Mouse (Mus musculus): ENCODE data around the gene Olfr1009.
A peak's percentile ranks its signal among the peaks of the same experiment; 100 is the strongest.
"Not testable (repeated sequence)": the region's sequence is repeated elsewhere in the genome, so short reads cannot be mapped to it uniquely, and the experiment has no call there.

Gene Olfr1009

DNA sequence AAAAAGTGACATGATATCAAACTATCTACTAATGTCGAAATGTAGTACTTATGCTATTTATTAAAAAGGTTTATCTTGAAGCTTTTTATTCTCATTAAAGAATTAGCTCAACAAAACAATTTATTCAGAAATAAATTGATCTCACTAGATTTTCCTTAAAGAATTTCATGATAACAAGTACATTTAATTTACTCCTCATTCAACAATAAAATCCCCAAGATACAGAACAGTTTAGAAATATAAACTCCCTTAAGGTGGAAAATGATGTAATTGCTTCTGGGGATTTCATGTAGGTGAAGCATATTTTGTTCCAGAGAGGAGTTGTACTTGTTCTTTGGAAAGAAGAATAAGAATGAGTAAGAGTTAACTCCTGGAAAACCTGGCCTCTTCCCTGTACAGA, at the start of gene Olfr1009:
TSS of gene Olfr1009 (plus strand) at position 301 of the 400 bp plus-strand sequence.
- DNase-seq (ENCODE audit: low read depth), result no peak

DNA sequence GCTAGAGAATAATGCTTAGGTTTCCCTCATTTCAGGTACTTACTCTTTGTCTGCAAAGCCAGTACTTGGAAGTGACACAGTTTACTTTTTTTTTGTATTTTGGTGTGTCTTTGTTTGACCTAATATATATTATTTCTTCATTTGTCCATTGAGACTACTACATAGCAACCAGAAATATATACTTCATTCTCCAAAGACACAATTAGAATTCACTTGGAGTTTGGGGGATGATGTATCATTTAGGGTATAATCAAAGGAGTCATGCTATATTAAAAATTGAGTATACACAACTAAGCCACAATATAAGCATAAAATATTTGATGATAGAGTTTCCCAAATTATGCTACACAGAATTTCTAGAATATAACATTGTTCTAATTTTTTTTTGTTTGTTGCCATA, 36.6 kb upstream of the Olfr1009 start, which contains the start of gene Olfr1006:
TSS of gene Olfr1006 (minus strand) at position 101 of the 400 bp plus-strand sequence.
- DNase-seq (ENCODE audit: low read depth), result no peak

DNA sequence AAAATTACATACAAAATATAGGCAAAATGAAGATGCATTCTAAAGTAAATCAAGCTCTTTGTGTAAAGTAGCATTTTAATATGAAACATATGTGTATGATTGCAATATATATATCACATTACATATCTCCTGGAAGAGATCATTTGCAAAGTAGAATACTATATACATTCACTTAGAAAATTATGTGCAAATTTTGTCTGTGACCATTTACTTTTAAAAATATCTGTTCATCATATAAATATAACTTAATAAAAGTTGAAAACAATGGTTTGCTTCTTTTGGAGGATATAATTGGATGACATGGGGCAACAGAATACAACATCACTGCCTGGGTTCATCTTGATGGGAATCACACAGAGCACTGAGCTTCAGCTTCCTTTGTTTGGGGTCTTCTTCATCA, 26.1 kb upstream of the Olfr1009 start, which contains the start of gene Olfr1008:
TSS of gene Olfr1008 (plus strand) at position 301 of the 400 bp plus-strand sequence.
- no peak for DNase-seq (ENCODE audit: low read depth)

DNA sequence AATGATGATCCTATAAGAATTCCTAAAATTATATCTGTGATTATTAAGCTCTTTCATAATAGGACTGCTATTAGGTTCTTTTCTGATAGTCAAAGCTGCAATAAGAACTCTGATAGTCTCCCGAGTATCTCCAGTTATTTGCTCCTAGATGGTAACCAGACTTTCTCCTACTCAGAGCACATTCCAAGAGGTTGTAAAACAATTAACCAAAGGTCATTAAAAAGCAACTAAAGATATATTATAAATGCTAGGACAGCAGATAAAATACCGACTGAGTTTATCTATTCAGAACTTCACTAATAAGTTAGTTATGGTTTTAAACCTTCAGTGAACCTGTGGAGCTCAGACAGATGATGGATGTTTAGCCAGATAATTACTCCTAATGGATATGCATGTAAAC, 4.5 kb upstream of the Olfr1009 start:
- DNase-seq (ENCODE audit: low read depth), result not testable (repeated sequence)

DNA sequence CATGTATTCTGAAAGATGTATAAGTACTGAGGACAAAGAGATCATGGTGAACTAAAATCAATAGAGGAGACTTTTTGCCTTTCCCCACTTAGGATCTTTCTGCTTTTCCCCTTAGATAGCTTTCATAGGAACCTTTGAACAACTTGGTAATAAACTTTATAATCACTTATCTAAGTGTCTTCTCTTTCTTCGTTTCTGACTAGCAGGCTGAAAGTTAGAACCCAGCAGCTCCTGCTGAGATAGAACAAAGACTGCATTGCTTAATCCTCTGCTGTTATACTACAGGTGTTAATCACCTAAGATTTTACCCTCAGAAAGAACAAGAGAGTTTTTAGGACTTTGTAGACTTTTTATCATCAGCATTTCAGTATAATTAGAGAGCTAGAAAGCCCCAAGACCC, 4.1 kb upstream of the Olfr1009 start:
- no peak for DNase-seq (ENCODE audit: low read depth)

DNA sequence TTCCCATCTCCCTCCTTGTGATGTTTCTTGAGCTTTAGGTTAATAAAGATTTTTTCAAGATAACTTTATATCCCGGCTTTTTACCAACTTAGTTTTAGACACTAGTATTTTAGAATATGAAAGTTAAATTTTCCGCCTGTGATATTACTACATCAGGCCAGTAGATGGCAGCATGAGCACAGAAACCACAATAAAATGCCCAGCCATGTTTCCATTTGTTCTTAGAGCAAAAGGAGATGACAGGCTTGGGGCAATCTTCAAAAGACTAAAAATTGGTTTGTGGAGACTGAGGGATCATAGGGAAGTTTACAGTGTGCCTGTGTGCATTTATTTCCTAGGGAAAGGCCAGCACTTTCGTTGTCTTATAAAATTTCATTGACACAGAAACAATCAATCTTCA, 10.6 kb downstream of the Olfr1009 start:
- DNase-seq (ENCODE audit: low read depth), result peak; percentile 1

DNA sequence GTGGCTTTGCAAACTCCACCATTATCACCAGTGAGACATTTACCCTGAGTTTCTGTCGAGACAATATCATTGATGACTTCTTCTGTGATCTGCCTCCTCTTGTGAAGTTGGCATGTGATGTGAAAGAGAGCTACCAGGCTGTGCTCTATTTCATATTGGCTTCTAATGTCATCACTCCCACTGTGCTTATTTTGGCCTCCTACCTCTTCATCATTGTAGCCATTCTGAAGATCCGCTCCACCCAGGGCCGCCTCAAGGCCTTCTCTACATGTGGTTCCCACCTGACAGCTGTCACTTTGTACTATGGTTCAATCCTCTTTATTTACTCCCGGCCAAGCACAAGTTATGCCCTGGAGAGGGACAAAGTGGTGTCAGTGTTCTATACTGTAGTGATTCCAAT, 38.6 kb downstream of the Olfr1009 start:
- no peak for DNase-seq (ENCODE audit: low read depth)

DNA sequence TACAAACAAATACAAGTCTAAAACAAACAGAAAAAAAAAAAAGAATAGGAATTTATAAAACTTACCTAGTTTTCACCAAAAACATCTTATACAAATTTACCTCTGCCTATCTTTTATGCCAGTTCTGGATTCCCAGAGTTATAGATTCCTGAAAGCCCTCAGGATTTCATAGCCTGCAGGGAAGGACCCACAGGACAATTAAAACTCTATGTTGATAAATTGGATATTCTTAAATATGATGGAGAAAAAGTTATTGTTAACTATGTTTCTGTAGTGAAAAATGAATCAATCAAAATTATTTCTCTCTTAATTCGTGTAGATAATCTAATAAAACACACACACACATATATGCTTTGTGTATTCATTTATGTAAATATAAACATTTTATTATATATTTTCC, 47.4 kb downstream of the Olfr1009 start, which contains the start of gene Olfr1012:
TSS of gene Olfr1012 (minus strand) at position 101 of the 400 bp plus-strand sequence.
- no peak for DNase-seq (ENCODE audit: low read depth)

DNA sequence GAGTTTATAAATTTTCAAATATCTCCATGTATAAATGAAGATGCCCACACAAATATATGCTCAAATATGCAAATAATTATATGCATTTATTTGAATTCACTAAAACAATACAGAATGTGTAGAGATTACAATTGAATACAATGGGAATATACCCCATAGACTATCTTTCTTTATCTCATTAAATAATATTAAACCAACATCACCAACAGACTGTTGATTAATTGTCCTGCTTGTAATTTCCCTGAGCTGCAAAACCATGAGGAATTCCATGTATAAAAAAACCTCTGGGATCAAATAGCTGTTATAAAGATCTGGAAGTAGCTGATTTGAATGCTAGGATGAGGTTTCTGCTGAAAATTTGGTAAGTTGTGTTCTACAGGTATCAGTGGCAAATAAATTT, 51.6 kb downstream of the Olfr1009 start, which contains the start of gene Olfr1013:
TSS of gene Olfr1013 (plus strand) at position 301 of the 400 bp plus-strand sequence.
- DNase-seq (ENCODE audit: low read depth), result no peak

DNA sequence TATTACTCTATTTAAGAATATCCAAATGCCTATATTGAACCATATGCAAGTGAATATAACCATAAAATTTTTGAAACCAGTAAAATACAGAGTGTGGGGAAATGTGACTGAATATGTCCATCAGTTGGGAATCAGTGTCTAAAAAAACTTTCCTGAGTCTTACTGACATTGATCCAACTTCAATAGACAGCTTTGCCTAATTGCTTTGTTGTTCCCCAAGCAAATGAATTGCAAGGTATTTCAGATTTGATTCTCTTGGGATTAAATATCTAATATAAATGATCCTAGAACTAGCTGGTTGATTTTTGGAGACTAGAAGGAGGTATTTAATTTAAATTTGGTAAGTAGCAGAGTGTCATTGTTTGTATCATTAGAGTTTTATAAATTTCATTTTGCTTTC, 57.2 kb downstream of the Olfr1009 start, which contains the start of gene Olfr1014:
TSS of gene Olfr1014 (plus strand) at position 301 of the 400 bp plus-strand sequence.
- no peak for DNase-seq (ENCODE audit: low read depth)

Measured in naive thymus-derived CD4-positive, alpha-beta T cell, adult 2 months (primary cell).